Mouse (Mus musculus): ENCODE measurements at regions not wholly inside any gene's neighbourhood (a gene's known extent, or its start where the extent isn't known, plus 50 kb on each side); places are given as distances from the start of the nearest gene placed in this dataset.

- TF ChIP-seq POLR2A (IDR thresholded peaks at IDR 0.05; ENCODE audit: borderline replicate concordance, extremely low read depth, low read depth, low read length) (no peak), CTCF (IDR thresholded peaks at IDR 0.05; ENCODE audit: insufficient read depth, low read length) (no peak)
Measured at GRCm38 (mm10) chr15:93712594-93712993, 116.9 kb upstream of the Prickle1 start.

Data from lung, adult 2 months (tissue).